Mouse (Mus musculus): ENCODE data around the gene Mrvi1.

The Mrvi1 gene

GRCm38 (mm10) chr7:110982053-110982705, at the start of gene Mrvi1:
TSS of gene Mrvi1 (minus strand) at chr7:110982461.
- DNase-seq (ENCODE audit: low spot score): no peak

GRCm38 (mm10) chr7:111029046-111029553, 46.8 kb upstream of the Mrvi1 start:
- DNase-seq (ENCODE audit: low spot score): no peak

GRCm38 (mm10) chr7:111028281-111029045, 46.2 kb upstream of the Mrvi1 start, which contains the start of gene Ctr9:
TSS of gene Ctr9 (plus strand) at chr7:111028951.
- peak; percentile 85 for DNase-seq (ENCODE audit: low spot score)

GRCm38 (mm10) chr7:111024912-111025311, 42.7 kb upstream of the Mrvi1 start:
- no peak for DNase-seq (ENCODE audit: low spot score)

GRCm38 (mm10) chr7:111024068-111024594, 41.9 kb upstream of the Mrvi1 start:
- DNase-seq (ENCODE audit: low spot score): no peak

- no peak for DNase-seq (ENCODE audit: low spot score)
These were observed 38.6 kb upstream of the Mrvi1 start for GRCm38 (mm10) chr7:111020814-111021213.

GRCm38 (mm10) chr7:111016921-111017320, 34.7 kb upstream of the Mrvi1 start:
- no peak for DNase-seq (ENCODE audit: low spot score)

- no peak for DNase-seq (ENCODE audit: low spot score)
These were observed 33.5 kb upstream of the Mrvi1 start for GRCm38 (mm10) chr7:111015731-111016130.

GRCm38 (mm10) chr7:111014893-111015292, 32.6 kb upstream of the Mrvi1 start:
- peak; percentile 88 for DNase-seq (ENCODE audit: low spot score)

- DNase-seq (ENCODE audit: low spot score): no peak
These were observed 31.9 kb upstream of the Mrvi1 start for GRCm38 (mm10) chr7:111014039-111014605.

GRCm38 (mm10) chr7:111004136-111004840, 22.0 kb upstream of the Mrvi1 start:
- no peak for DNase-seq (ENCODE audit: low spot score)

- DNase-seq (ENCODE audit: low spot score): no peak
These were observed 16.9 kb upstream of the Mrvi1 start for GRCm38 (mm10) chr7:110998887-110999827.

GRCm38 (mm10) chr7:110991221-110991494, 8.9 kb upstream of the Mrvi1 start:
- no peak for DNase-seq (ENCODE audit: low spot score)

GRCm38 (mm10) chr7:110990356-110991220, 8.3 kb upstream of the Mrvi1 start:
- no peak for DNase-seq (ENCODE audit: low spot score)

- no peak for DNase-seq (ENCODE audit: low spot score)
These were observed 7.1 kb upstream of the Mrvi1 start for GRCm38 (mm10) chr7:110989286-110989879.

- no peak for DNase-seq (ENCODE audit: low spot score)
These were observed 5.8 kb upstream of the Mrvi1 start for GRCm38 (mm10) chr7:110988081-110988480.

- DNase-seq (ENCODE audit: low spot score): no peak
These were observed 3.5 kb upstream of the Mrvi1 start for GRCm38 (mm10) chr7:110985581-110986265.

GRCm38 (mm10) chr7:110983621-110984020, 1.4 kb upstream of the Mrvi1 start:
- no peak for DNase-seq (ENCODE audit: low spot score)

GRCm38 (mm10) chr7:110982764-110983163, 503 bp upstream of the Mrvi1 start:
- peak; percentile 25 for DNase-seq (ENCODE audit: low spot score)

Measured in T-cell, adult 2 months (primary cell).